Mouse (Mus musculus) olfactory bulb, adult 2 months (tissue): Measurements from ENCODE around the gene Ggt1.

Experiments used
- CTCF ChIP-seq: fragments of 200-500 bp; IDR thresholded peaks from 2 replicates; pipeline ENCODE4 v1.5.1; 2012; ENCODE audit warnings: low read depth, mild to moderate bottlenecking, low read length, moderate library complexity; ENCODE audit not compliant: insufficient read depth
- POLR2A ChIP-seq: fragments of 200-500 bp; IDR thresholded peaks from 2 replicates; pipeline ENCODE4 v1.6.1; 2012; ENCODE audit warnings: mild to moderate bottlenecking, low read depth, low read length, moderate library complexity; ENCODE audit not compliant: insufficient read depth

DNA sequence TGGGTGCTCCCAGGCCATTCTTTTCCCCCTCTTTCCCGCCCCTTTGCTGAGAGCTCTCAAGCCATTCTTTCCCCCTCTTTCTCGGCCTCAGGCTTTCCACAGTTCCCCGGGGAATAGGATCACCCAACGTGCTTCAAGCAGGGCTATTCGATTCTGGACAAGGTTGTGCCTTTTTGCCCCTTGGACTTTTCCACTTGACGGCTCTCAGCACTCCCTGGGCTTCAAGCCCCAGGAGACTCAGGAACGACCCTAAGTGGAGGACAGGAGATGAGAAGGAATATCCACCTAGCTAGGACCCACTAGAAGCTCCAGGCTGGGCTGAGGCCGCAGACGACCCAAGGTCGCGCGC lies 44.7 kb upstream of the Ggt1 start:
- TF ChIP-seq CTCF (no peak), POLR2A (no peak)
